Mouse (Mus musculus) cerebellum, adult 2 months (tissue): ENCODE results near the gene Pparg. TPM values are rescaled to one million over a fixed set of nuclear protein-coding genes. Genes with fewer than 3 reads are reported as not detected.

Experiments
- DNase-seq, 2 experiments: peaks; one replicate each; pipeline ENCODE4 v3.0.0; 2021
- H3K27ac ChIP-seq: fragments of 200-500 bp; 2 replicates; pipeline ENCODE4 v1.5.1; 2012; ENCODE audit warnings: low read length, control low read depth, inconsistent platforms; ENCODE audit not compliant: insufficient read depth
- H3K27me3 ChIP-seq: fragments of 200-500 bp; 2 replicates; pipeline ENCODE4 v1.6.1; 2012; ENCODE audit warnings: inconsistent platforms, mild to moderate bottlenecking, low read length, moderate library complexity; ENCODE audit not compliant: control insufficient read depth, insufficient read depth
- H3K4me1 ChIP-seq: fragments of 200-500 bp; 2 replicates; pipeline ENCODE4 v1.6.1; 2011; ENCODE audit warnings: low read length; ENCODE audit not compliant: control insufficient read depth, insufficient read depth
- H3K4me3 ChIP-seq: fragments of 200-500 bp; replicated peaks from 2 replicates; pipeline ENCODE3; 2011; ENCODE audit warnings: mild to moderate bottlenecking, low read depth, low read length, control low read depth; ENCODE audit not compliant: insufficient read depth
- CTCF ChIP-seq: fragments of 200-500 bp; IDR thresholded peaks from 2 replicates; pipeline ENCODE4 v1.5.1; 2011; ENCODE audit warnings: low read depth, mild to moderate bottlenecking, control low read depth, low read length, moderate library complexity, borderline replicate concordance; ENCODE audit not compliant: insufficient read depth
- POLR2A ChIP-seq: fragments of 200-500 bp; IDR thresholded peaks from 2 replicates; pipeline ENCODE4 v1.6.1; 2011; ENCODE audit warnings: low read length, control low read depth, borderline replicate concordance; ENCODE audit not compliant: insufficient read depth
- WGBS: fragments of 180-500 bp; shearing (Covaris S2); methylation state at CpG from one replicate; pipeline ENCODE4 v1.1.7; 2018; 5-methylcytosine and 5-hydroxymethylcytosine counted together
- polyA plus RNA-seq: library from polyadenylated mRNA; depleted of rRNA; stranded (reverse); fragments of >200 nt; gene quantifications from 2 replicates; pipeline ENCODE4 v1.2.3, GENCODE M21; 2012

Gene Pparg
- polyA plus RNA-seq, 1 experiment: 2.1 TPM

DNA sequence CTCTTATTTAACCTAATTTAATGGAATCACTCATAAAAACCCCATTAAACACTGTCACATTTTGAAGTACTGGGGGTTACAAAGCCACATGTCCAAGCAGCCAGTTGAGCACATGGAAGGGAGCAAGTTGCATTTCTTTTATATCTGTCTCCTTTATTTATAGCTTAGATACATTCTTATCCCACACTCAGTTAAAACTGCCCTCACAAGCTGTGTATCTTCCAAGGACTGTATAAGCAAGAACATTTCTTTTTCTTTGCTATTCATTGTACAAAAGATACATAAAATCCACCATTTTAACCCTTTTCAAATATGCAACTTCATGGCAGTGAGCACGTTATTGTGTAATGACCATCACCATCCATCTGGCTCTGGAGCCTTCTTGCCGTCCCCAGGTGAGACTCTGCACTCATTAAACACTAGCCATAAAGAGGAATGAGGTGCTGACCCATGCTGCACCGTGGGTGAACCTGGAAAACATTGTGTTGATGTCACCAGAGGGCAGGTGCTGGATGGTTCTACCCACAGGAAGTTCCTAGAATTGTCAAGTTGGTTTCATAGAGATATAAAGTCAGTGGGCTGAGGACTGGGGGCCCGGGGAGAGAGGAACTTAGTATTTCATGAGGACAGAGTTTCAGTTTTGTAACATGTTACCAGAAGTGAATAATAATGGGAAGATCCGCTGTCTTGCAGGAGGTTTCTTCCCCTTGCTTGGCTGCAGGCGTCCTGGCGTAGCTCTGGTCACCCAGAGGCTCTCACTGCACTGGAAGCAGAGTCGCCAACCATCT lies 39.6 kb upstream of the Pparg start:
- no peak for TF ChIP-seq POLR2A
- DNase-seq: no peak
- Histone ChIP-seq H3K27ac (no peak overlapping the region), H3K27me3 (no peaks in the 10 kb centered on the region), H3K4me3 (no peak overlapping the region), H3K4me1 (no peaks in the 10 kb centered on the region)
- WGBS: 88% methylated on average over 8 of the region's 8 CpGs

GRCm38 (mm10) chr6:115321883-115322351 lies 38.8 kb upstream of the Pparg start:
- 72% methylated on average over 6 of the region's 6 CpGs for WGBS
- no peak for DNase-seq
- Histone ChIP-seq H3K4me3 (no peak overlapping the region), H3K27me3 (no peaks in the 10 kb centered on the region), H3K27ac (no peak overlapping the region), H3K4me1 (no peaks in the 10 kb centered on the region)
- TF ChIP-seq POLR2A (no peak), CTCF (no peak)

- TF ChIP-seq CTCF (no peak), POLR2A (no peak)
- no peak overlapping the region for H3K4me3 ChIP-seq
- no peak overlapping the region for H3K27ac ChIP-seq
- no peak for DNase-seq
- H3K4me1 ChIP-seq: no peaks in the 10 kb centered on the region
- 98% methylated on average over 5 of the region's 5 CpGs for WGBS
- no peaks in the 10 kb centered on the region for H3K27me3 ChIP-seq
Measured at GRCm38 (mm10) chr6:115322956-115323355, 37.8 kb upstream of the Pparg start.

DNA sequence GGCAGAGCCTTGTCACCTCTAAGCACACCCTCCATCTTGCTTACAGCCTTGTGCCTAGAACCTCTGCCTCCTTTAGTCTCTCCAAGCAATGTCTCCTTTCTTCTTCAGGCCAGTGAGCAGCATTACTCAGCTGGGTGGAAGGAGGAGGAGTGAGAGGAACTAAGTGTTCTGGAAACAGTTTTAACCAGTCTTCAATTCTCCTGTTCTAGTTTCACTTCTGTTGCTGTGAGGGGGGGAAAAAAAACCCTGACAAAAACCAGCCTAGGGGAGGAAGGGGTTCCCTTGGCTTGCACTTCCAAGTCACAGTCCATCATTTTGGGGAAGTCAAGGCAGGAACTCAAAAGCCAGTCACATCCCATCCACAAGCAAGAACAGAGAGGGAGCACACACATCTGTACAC lies 29.8 kb upstream of the Pparg start:
- H3K27ac ChIP-seq: no peak overlapping the region
- no peak for DNase-seq
- H3K27me3 ChIP-seq: no peaks in the 10 kb centered on the region
- H3K4me3 ChIP-seq: no peak overlapping the region
- no peaks in the 10 kb centered on the region for H3K4me1 ChIP-seq
- TF ChIP-seq POLR2A (no peak), CTCF (no peak)

- H3K27me3 ChIP-seq: no peaks in the 10 kb centered on the region
- H3K4me3 ChIP-seq: no peak overlapping the region
- H3K27ac ChIP-seq: no peak overlapping the region
- no peaks in the 10 kb centered on the region for H3K4me1 ChIP-seq
- DNase-seq: no peak
- TF ChIP-seq POLR2A (no peak), CTCF (no peak)
- 29% methylated on average over 2 of the region's 2 CpGs for WGBS
Measured at GRCm38 (mm10) chr6:115333099-115333694, 27.6 kb upstream of the Pparg start.

DNA sequence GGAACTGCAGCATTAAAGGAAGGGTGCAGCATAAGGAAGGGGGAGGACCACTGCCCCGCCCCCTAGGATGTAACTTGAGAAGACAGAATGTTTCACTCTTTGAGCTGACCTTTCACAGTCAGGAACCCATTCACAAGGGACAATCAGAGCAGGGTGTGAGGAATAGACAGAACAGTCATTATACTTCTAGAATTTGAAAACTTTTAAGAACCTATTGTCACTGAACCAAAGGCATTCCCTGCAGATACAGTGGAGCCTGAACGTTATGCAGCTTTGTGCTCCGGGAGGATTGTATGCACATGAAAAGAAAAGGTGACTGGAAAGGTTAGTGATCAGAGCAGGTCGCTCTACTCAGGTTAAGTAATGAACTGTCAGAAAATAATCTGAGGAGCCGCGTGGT lies 25.2 kb upstream of the Pparg start:
- no peak overlapping the region for H3K27ac ChIP-seq
- no peak for DNase-seq
- 67% methylated on average over 6 of the region's 6 CpGs for WGBS
- H3K27me3 ChIP-seq: no peaks in the 10 kb centered on the region
- no peak for TF ChIP-seq POLR2A
- no peak for TF ChIP-seq CTCF
- no peak overlapping the region for H3K4me3 ChIP-seq
- H3K4me1 ChIP-seq: no peaks in the 10 kb centered on the region

DNA sequence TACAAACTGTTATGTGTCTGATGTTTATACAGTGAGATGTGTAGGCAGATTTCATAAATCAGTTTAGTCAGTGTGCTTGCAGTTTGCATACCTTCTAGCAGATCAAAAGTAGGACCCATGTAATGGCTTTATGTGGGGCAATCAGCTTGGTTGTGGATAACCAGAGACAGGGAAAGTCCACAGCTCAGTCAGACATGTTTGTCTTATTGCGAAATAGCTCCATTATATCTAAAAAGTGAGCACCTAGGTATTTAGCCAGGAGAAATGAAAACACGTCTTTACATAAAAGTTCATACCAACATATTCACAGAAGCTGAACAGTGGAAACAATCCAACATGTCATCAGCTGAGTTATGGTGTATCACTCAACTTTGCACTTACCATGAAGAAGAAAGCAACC lies 20.7 kb upstream of the Pparg start:
- DNase-seq: no peak
- Histone ChIP-seq H3K27me3 (no peaks in the 10 kb centered on the region), H3K4me1 (no peaks in the 10 kb centered on the region), H3K27ac (no peak overlapping the region), H3K4me3 (no peak overlapping the region)
- WGBS: 95% methylated on average over 2 of the region's 2 CpGs
- TF ChIP-seq CTCF (no peak), POLR2A (no peak)

DNA sequence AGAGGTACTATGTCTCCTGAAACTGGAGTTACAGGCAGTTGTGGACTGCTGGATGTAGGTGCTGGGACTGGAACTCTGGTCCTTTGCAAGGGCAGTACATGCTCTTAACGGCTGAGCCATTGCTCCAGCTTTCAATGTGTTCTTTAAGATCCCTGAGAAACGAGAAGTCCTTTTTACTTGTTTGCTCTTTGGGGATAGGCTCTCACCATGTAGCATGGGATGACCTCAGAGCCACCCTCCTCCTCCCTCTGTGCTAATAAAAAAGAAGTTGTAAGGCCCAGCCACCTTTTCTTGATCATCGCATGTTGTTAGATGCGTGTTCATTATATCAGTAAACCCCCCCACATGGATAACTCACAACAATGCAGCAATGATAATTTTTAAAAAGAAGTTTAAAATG lies 17.7 kb upstream of the Pparg start:
- WGBS: 79% methylated on average over 4 of the region's 4 CpGs
- DNase-seq: no peak
- Histone ChIP-seq H3K27me3 (no peaks in the 10 kb centered on the region), H3K27ac (no peak overlapping the region), H3K4me1 (no peaks in the 10 kb centered on the region), H3K4me3 (no peak overlapping the region)
- TF ChIP-seq CTCF: no peak
- no peak for TF ChIP-seq POLR2A
